Mouse (Mus musculus) kidney, embryonic 14.5 days (tissue): ENCODE data around the gene Otop1. TPM values are rescaled to one million over a fixed set of nuclear protein-coding genes. Genes with fewer than 3 reads are reported as not detected.

ENCODE experiments used
- ATAC-seq: fragments of 200-750 bp; cut with Nextera tagmentation; 2 replicates; pipeline ENCODE4 v1.8.0; 2017; ENCODE audit warnings: moderate number of reproducible peaks, mild to moderate bottlenecking, moderate TSS enrichment, moderate library complexity; ENCODE audit not compliant: low FRiP score, low TSS enrichment
- H3K27ac ChIP-seq: fragments of 300-500 bp; sonication (generic); 2 replicates; pipeline ENCODE4 v1.5.1; 2014; ENCODE audit warnings: low read depth, mild to moderate bottlenecking, low read length, moderate library complexity, mixed read lengths
- H3K27me3 ChIP-seq: fragments of 300-500 bp; sonication (generic); 2 replicates; pipeline ENCODE4 v1.6.1; 2014; ENCODE audit warnings: mild to moderate bottlenecking, low read length; ENCODE audit not compliant: control insufficient read depth, insufficient read depth
- H3K36me3 ChIP-seq: fragments of 300-500 bp; sonication (generic); 2 replicates; pipeline ENCODE4 v1.6.1; 2014; ENCODE audit warnings: low read length, mixed read lengths; ENCODE audit not compliant: control insufficient read depth, insufficient read depth
- H3K4me1 ChIP-seq: fragments of 300-500 bp; sonication (generic); 2 replicates; pipeline ENCODE4 v1.6.1; 2014; ENCODE audit warnings: low read length, mixed read lengths; ENCODE audit not compliant: control insufficient read depth, insufficient read depth
- H3K4me2 ChIP-seq: fragments of 300-500 bp; sonication (generic); replicated peaks from 2 replicates; pipeline ENCODE4 v1.6.1; 2014; ENCODE audit warnings: low read depth, mild to moderate bottlenecking, low read length
- H3K4me3 ChIP-seq: fragments of 300-500 bp; sonication (generic); 2 replicates; pipeline ENCODE4 v1.5.1; 2014; ENCODE audit warnings: mild to moderate bottlenecking, low read length
- H3K9ac ChIP-seq: fragments of 300-500 bp; sonication (generic); 2 replicates; pipeline ENCODE4 v1.6.1; 2014; ENCODE audit warnings: low read depth, mild to moderate bottlenecking, low read length, moderate library complexity
- H3K9me3 ChIP-seq: fragments of 300-500 bp; sonication (generic); 2 replicates; pipeline ENCODE4 v1.6.1; 2016; ENCODE audit warnings: low read length; ENCODE audit not compliant: control insufficient read depth
- WGBS: fragments of 180-500 bp; shearing (Covaris S2); extraction: QIAGEN DNeasy Blood & Tissue Kit; methylation state at CpG from one replicate; pipeline ENCODE4 v1.1.7; 2014; 5-methylcytosine and 5-hydroxymethylcytosine counted together
- polyA plus RNA-seq: library from polyadenylated mRNA; unstranded; fragments of >200 nt; fragmentation: Nextera tagmentation; extraction: Ambion mirVana; gene quantifications from 2 replicates; pipeline ENCODE4 v1.2.1, GENCODE M21; 2014

Gene Otop1
- polyA plus RNA-seq, 1 experiment from 2014 or later, result not detected

DNA sequence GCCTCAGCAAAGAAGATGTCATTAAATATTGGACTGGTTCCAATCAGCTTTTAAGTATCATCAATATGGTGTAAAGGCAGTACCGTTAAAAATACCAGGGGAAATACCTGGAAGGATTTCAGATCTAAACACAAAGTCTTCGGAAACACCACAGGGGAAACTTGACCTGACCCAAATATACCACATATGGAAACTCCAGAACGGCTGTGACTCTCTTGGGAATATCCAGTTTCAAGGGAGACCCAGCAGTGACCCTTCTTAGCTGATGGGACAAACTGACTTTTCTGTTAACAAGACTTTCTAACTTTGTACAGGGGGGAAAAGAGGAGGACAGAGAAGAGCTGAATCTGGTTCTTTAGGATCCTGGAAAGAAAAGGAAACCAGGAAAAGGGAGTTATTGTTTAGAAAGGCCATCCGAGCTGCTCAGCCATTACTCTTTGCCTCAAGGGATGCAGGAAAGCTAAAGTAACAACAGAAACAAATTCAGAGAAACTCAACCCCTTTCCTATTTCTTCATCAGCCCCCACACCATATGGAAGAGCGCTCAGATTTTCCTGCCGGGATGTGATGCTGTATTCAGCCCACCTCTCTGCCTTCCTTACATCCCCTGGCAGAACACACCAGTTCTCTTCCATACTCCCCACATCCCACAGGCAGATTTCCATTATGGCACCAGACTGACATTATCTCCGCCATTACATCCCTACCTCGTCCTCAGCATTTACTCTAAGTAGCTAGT lies 17.6 kb upstream of the Otop1 start:
- peaks cover 5% of the 10 kb centered on the region; the same call in 1 of the 2 replicates for H3K4me1 ChIP-seq
- 37% methylated on average over 8 of the region's 8 CpGs for WGBS
- H3K4me2 ChIP-seq, result no peak overlapping the region
- H3K27ac ChIP-seq, result no peak overlapping the region
- ATAC-seq, result peak; percentile 69; the same call in 1 of the 2 replicates
- H3K9ac ChIP-seq, result no peak overlapping the region
- no peaks in the 10 kb centered on the region for H3K9me3 ChIP-seq
- no peaks in the 10 kb centered on the region for H3K27me3 ChIP-seq
- H3K4me3 ChIP-seq, result no peak overlapping the region
- peaks cover 9% of the 10 kb centered on the region; the same call in 1 of the 2 replicates for H3K36me3 ChIP-seq

GRCm38 (mm10) chr5:38258773-38259146 lies 17.0 kb upstream of the Otop1 start:
- ATAC-seq, result no peak; the same call in 1 of the 2 replicates

GRCm38 (mm10) chr5:38259455-38260106 lies 16.2 kb upstream of the Otop1 start:
- Histone ChIP-seq H3K4me3 (peak overlapping the region; percentile 48), H3K4me2 (peak overlapping the region; percentile 67), H3K36me3 (peaks cover 20% of the 10 kb centered on the region), H3K9ac (peak overlapping the region; percentile 50), H3K27ac (peak overlapping the region; percentile 79), H3K9me3 (no peaks in the 10 kb centered on the region), H3K4me1 (peaks cover 5% of the 10 kb centered on the region; the same call in 1 of the 2 replicates), H3K27me3 (no peaks in the 10 kb centered on the region)
- no peak for ATAC-seq
- WGBS, result 46% methylated on average over 9 of the region's 9 CpGs

More at GRCm38 (mm10) chr5:38258773-38259146, 17.0 kb upstream of the Otop1 start:
- 74% methylated on average over 5 of the region's 5 CpGs for WGBS
- Histone ChIP-seq H3K9ac (no peak overlapping the region), H3K36me3 (peaks cover 14% of the 10 kb centered on the region; the same call in 1 of the 2 replicates), H3K4me1 (peaks cover 5% of the 10 kb centered on the region; the same call in 1 of the 2 replicates), H3K4me2 (no peak overlapping the region), H3K27me3 (no peaks in the 10 kb centered on the region), H3K4me3 (no peak overlapping the region), H3K9me3 (no peaks in the 10 kb centered on the region), H3K27ac (no peak overlapping the region)

DNA sequence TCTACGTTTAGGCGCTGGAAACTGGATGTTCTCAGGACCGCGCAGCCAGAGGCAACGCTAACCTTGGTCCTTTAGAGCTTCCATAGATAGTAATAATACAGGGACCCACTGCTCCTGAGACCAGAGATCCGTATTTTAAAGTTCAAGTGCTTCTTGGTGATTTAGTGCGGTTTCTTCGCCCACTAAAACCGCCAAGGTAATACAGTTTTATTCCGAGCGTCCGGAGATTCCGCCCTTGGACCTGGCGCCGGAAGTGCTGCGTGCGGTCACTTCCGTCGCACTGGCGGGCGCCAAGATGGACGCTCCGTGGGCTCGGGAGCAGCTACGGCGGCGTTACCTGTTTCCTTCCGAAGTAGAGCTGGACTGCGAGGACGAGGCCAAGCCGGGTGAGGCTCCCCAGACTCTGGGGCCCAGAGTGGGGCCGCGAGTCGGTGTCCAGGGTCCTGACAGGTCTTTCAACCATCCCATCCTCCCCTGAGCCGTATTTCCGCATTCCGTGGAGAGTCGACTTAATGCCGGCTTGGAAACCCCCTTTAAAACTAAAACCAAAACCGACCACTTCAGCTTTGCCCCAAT lies 15.6 kb upstream of the Otop1 start, which contains the start of gene Tmem128:
TSS of gene Tmem128 (plus strand) at position 79 of the 576 bp plus-strand sequence.
- WGBS, result under 1% methylated on average over 40 of the region's 40 CpGs
- ATAC-seq, result peak; percentile 25; the same call in 1 of the 2 replicates
- Histone ChIP-seq H3K4me2 (peak within 1 kb of the TSS; percentile 67), H3K4me3 (peak within 1 kb of the TSS; percentile 48), H3K27ac (peak within 1 kb of the TSS; percentile 79), H3K27me3 (no peaks in the 10 kb centered on the region), H3K9ac (peak within 1 kb of the TSS; percentile 50), H3K4me1 (peaks cover 5% of the 10 kb centered on the region; the same call in 1 of the 2 replicates), H3K36me3 (peaks cover 26% of the 10 kb centered on the region), H3K9me3 (no peaks in the 10 kb centered on the region)

- ATAC-seq, result no peak
- 85% methylated on average over 3 of the region's 3 CpGs for WGBS
- H3K27me3 ChIP-seq, result peaks cover 16% of the 10 kb centered on the region
- H3K4me1 ChIP-seq, result no peaks in the 10 kb centered on the region
- no peak overlapping the region for H3K4me2 ChIP-seq
- H3K9ac ChIP-seq, result no peak overlapping the region
- peaks cover 32% of the 10 kb centered on the region for H3K36me3 ChIP-seq
- no peak overlapping the region for H3K27ac ChIP-seq
- H3K9me3 ChIP-seq, result no peaks in the 10 kb centered on the region
- no peak overlapping the region for H3K4me3 ChIP-seq
These were observed 4.8 kb upstream of the Otop1 start for GRCm38 (mm10) chr5:38270942-38271341.

GRCm38 (mm10) chr5:38273831-38274230 lies 1.9 kb upstream of the Otop1 start:
- WGBS, result 81% methylated on average over 4 of the region's 4 CpGs
- no peak for ATAC-seq

GRCm38 (mm10) chr5:38276451-38276850 lies 679 bp downstream of the Otop1 start:
- Histone ChIP-seq H3K9ac (no peak overlapping the region), H3K9me3 (no peaks in the 10 kb centered on the region), H3K27ac (no peak overlapping the region), H3K4me3 (0 out of 2 replicates have a peak overlapping the region, but pooled peaks have one; percentile 32), H3K4me1 (peaks cover 9% of the 10 kb centered on the region; the same call in 1 of the 2 replicates), H3K4me2 (no peak overlapping the region), H3K36me3 (no peaks in the 10 kb centered on the region), H3K27me3 (peaks cover 49% of the 10 kb centered on the region)
- WGBS, result 2% methylated on average over 19 of the region's 19 CpGs
- no peak for ATAC-seq

More at GRCm38 (mm10) chr5:38273831-38274230, 1.9 kb upstream of the Otop1 start:
- Histone ChIP-seq H3K36me3 (peaks cover 8% of the 10 kb centered on the region), H3K4me1 (peaks cover 9% of the 10 kb centered on the region; the same call in 1 of the 2 replicates), H3K27me3 (peaks cover 40% of the 10 kb centered on the region), H3K4me2 (no peak overlapping the region), H3K27ac (no peak overlapping the region), H3K9ac (no peak overlapping the region), H3K9me3 (no peaks in the 10 kb centered on the region), H3K4me3 (no peak overlapping the region)

DNA sequence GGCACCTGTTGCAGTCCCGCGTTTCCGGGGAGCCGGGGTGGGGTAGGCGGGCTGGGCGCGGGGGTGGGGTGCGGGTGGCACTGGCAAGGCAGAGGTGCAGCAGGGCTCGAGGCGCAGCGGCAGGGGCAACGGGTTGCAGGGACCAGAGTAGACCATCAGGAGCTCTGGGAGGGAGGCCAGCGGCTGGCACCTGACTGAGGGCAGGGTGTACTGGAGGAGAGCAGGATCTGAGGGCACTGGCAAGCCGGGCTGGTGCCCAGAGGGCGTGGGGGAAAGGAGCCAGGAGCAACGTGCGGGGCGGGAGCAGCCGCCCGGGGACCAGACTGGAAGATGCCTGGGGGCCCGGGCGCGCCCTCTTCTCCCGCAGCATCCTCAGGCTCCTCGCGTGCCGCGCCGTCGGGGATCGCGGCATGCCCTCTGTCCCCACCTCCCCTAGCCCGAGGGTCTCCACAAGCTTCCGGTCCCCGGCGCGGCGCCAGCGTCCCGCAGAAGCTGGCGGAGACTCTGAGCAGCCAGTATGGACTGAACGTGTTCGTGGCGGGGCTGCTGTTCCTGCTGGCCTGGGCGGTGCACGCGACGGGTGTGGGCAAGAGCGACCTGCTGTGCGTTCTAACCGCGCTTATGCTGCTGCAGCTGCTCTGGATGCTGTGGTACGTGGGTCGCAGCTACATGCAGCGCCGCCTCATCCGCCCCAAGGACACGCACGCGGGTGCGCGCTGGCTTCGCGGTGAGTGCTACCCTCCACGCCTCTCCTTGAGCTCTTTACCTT lies 1.5 kb downstream of the Otop1 start:
- peaks cover 49% of the 10 kb centered on the region for H3K27me3 ChIP-seq
- peak overlapping the region; percentile 32 for H3K4me3 ChIP-seq
- H3K9ac ChIP-seq, result no peak overlapping the region
- 1% methylated on average over 51 of the region's 65 CpGs for WGBS
- peaks cover 9% of the 10 kb centered on the region; the same call in 1 of the 2 replicates for H3K4me1 ChIP-seq
- no peaks in the 10 kb centered on the region for H3K36me3 ChIP-seq
- no peaks in the 10 kb centered on the region for H3K9me3 ChIP-seq
- H3K27ac ChIP-seq, result no peak overlapping the region
- peak; percentile 38 for ATAC-seq
- H3K4me2 ChIP-seq, result peak overlapping the region; percentile 40
